Mouse (Mus musculus) ES-Bruce4 (cell line): ENCODE measurements around the gene Samd1.

Source experiments
- CTCF ChIP-seq: IDR thresholded peaks from one replicate; pipeline ENCODE4 v1.8.1; 2011; ENCODE audit warnings: low read depth, low read length
- EP300 ChIP-seq: IDR thresholded peaks from 2 replicates; pipeline ENCODE4 v1.6.1; 2011; ENCODE audit warnings: low read depth, low read length; ENCODE audit not compliant: insufficient read depth
- POLR2A ChIP-seq: IDR thresholded peaks from one replicate; pipeline ENCODE4 v1.8.1; 2011; ENCODE audit warnings: low read length; ENCODE audit not compliant: insufficient read depth

- TF ChIP-seq CTCF (no peak), POLR2A (no peak), EP300 (no peak)
These were observed 22.3 kb downstream of the Samd1 start for GRCm38 (mm10) chr8:84019738-84020137.
